Mouse (Mus musculus): ENCODE data around the gene Olr1.

DNA sequence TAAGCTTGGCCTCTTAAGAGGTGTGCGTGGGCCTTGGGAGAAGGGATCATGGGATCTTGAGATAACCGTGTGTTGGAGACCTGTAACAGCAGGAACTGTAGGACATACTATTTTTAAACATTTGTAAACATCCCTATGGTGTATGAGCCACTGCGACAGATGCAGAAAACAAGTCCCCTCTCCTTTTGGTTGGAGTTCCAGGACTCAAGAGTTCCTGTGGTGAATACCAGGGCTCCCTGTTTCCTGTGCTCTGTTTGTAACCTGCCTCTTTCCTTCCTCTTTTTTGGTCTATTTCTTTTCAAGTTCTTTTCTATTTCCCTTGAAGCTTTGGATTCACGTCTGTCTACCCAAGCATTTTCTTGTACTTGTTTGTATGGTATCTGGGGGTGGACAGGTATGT lies 28.8 kb upstream of the Olr1 start:
- TF ChIP-seq CTCF (conservative IDR thresholded peaks at IDR 0.05; ENCODE audit: insufficient read depth, insufficient read length, low read depth, low read length) = no peak
- TF ChIP-seq POLR2A (IDR thresholded peaks at IDR 0.05; ENCODE audit: low read depth, low read length) = no peak

Measured in kidney, adult 2 months (tissue).